Mouse (Mus musculus) C2C12 (cell line): Measurements from ENCODE around the gene Smad9. TPM values are rescaled to one million over a fixed set of nuclear protein-coding genes. Genes with fewer than 3 reads are reported as not detected.

Experiments used
- H3K27me3 ChIP-seq: one replicate; pipeline ENCODE4 v1.6.1; 2011; ENCODE audit not compliant: control insufficient read depth, insufficient read depth, insufficient read length
- H3K36me3 ChIP-seq: one replicate; pipeline ENCODE4 v1.6.1; 2011; ENCODE audit not compliant: control insufficient read depth, insufficient read depth
- H3K4me3 ChIP-seq: one replicate; pipeline ENCODE4 v1.5.1; 2011; ENCODE audit warnings: mild to moderate bottlenecking, control low read depth; ENCODE audit not compliant: poor library complexity, insufficient read depth, severe bottlenecking
- H3K79me2 ChIP-seq: one replicate; pipeline ENCODE4 v1.6.1; 2011; ENCODE audit not compliant: control insufficient read depth, insufficient read depth
- H3K79me3 ChIP-seq: one replicate; pipeline ENCODE4 v1.6.1; 2011; ENCODE audit warnings: low read depth, control low read depth
- H3ac ChIP-seq: one replicate; pipeline ENCODE3; 2011; ENCODE audit warnings: low read depth; ENCODE audit not compliant: control insufficient read depth, insufficient read length
- CEBPB ChIP-seq: IDR thresholded peaks from one replicate; pipeline ENCODE4 v1.6.1; 2011; ENCODE audit warnings: low read depth, mild to moderate bottlenecking, control low read depth, moderate library complexity
- CTCF ChIP-seq: IDR thresholded peaks from one replicate; pipeline ENCODE4 v1.5.1; 2011; ENCODE audit not compliant: control insufficient read depth, insufficient read depth, insufficient read length
- FOSL1 ChIP-seq: IDR thresholded peaks from one replicate; pipeline ENCODE4 v1.8.0; 2011; ENCODE audit warnings: mild to moderate bottlenecking, low read length; ENCODE audit not compliant: poor library complexity, insufficient read depth, severe bottlenecking
- MAX ChIP-seq: IDR thresholded peaks from one replicate; pipeline ENCODE4 v1.6.1; 2011; ENCODE audit warnings: mild to moderate bottlenecking, control low read depth
- MYOD1 ChIP-seq: IDR thresholded peaks from one replicate; pipeline ENCODE4 v1.6.1; 2011; ENCODE audit warnings: low read depth; ENCODE audit not compliant: control insufficient read depth, insufficient read length
- MYOG ChIP-seq: IDR thresholded peaks from one replicate; pipeline ENCODE4 v1.6.1; 2011; ENCODE audit not compliant: control insufficient read depth, insufficient read length; ENCODE audit errors: extremely low read depth
- USF1 ChIP-seq: IDR thresholded peaks from one replicate; pipeline ENCODE4 v1.6.1; 2011; ENCODE audit warnings: low read depth, mild to moderate bottlenecking, control low read depth, moderate library complexity
- polyA plus RNA-seq: library from polyadenylated mRNA; unstranded; fragments of >200 nt; fragmentation: generic; extraction: Trizol; gene quantifications from one replicate; pipeline ENCODE4 v1.2.1, GENCODE M21; 2012; ENCODE audit warnings: missing spikeins

The Smad9 gene
- polyA plus RNA-seq, 1 experiment = 2.5 TPM

GRCm38 (mm10) chr3:54791822-54792677 lies 36.7 kb downstream of the Smad9 start:
- TF ChIP-seq MYOG (no peak), CEBPB (no peak), USF1 (no peak), FOSL1 (no peak), CTCF (no peak), MYOD1 (no peak), MAX (no peak)
- Histone ChIP-seq H3K36me3 (no peaks in the 10 kb centered on the region), H3K4me3 (no peak overlapping the region), H3K27me3 (no peaks in the 10 kb centered on the region), H3ac (no peak overlapping the region), H3K79me2 (no peaks in the 10 kb centered on the region), H3K79me3 (no peaks in the 10 kb centered on the region)

GRCm38 (mm10) chr3:54793762-54794161 lies 38.4 kb downstream of the Smad9 start:
- Histone ChIP-seq H3K27me3 (no peaks in the 10 kb centered on the region), H3K36me3 (no peaks in the 10 kb centered on the region), H3K79me2 (no peaks in the 10 kb centered on the region), H3K4me3 (no peak overlapping the region), H3K79me3 (no peaks in the 10 kb centered on the region), H3ac (no peak overlapping the region)
- TF ChIP-seq CTCF (no peak), USF1 (no peak), MYOG (no peak), FOSL1 (no peak), MYOD1 (no peak), CEBPB (no peak), MAX (no peak)

- no peak overlapping the region for H3K4me3 ChIP-seq
- no peaks in the 10 kb centered on the region for H3K36me3 ChIP-seq
- no peaks in the 10 kb centered on the region for H3K79me2 ChIP-seq
These were observed 40.0 kb downstream of the Smad9 start for GRCm38 (mm10) chr3:54795379-54795778.

GRCm38 (mm10) chr3:54795806-54796205 lies 40.4 kb downstream of the Smad9 start:
- H3K79me3 ChIP-seq = no peaks in the 10 kb centered on the region
- no peak for TF ChIP-seq CTCF
- no peak for TF ChIP-seq MYOD1
- no peak for TF ChIP-seq USF1
- no peak for TF ChIP-seq MYOG
- TF ChIP-seq MAX = no peak
- TF ChIP-seq CEBPB = no peak
- no peak for TF ChIP-seq FOSL1
- H3K79me2 ChIP-seq = no peaks in the 10 kb centered on the region
- H3ac ChIP-seq = no peak overlapping the region
- no peaks in the 10 kb centered on the region for H3K27me3 ChIP-seq
- H3K4me3 ChIP-seq = no peak overlapping the region
- H3K36me3 ChIP-seq = no peaks in the 10 kb centered on the region

More at GRCm38 (mm10) chr3:54795379-54795778, 40.0 kb downstream of the Smad9 start:
- Histone ChIP-seq H3K79me3 (no peaks in the 10 kb centered on the region), H3K27me3 (no peaks in the 10 kb centered on the region), H3ac (no peak overlapping the region)
- TF ChIP-seq MYOG (no peak), MYOD1 (no peak), FOSL1 (no peak), MAX (no peak), USF1 (no peak), CTCF (no peak), CEBPB (no peak)

- no peaks in the 10 kb centered on the region for H3K27me3 ChIP-seq
- no peak overlapping the region for H3ac ChIP-seq
- H3K79me2 ChIP-seq = no peaks in the 10 kb centered on the region
- H3K36me3 ChIP-seq = no peaks in the 10 kb centered on the region
- H3K79me3 ChIP-seq = no peaks in the 10 kb centered on the region
- TF ChIP-seq CEBPB = no peak
- no peak for TF ChIP-seq MYOG
- no peak for TF ChIP-seq MAX
- no peak for TF ChIP-seq MYOD1
- TF ChIP-seq CTCF = no peak
- no peak overlapping the region for H3K4me3 ChIP-seq
These were observed 41.8 kb downstream of the Smad9 start for GRCm38 (mm10) chr3:54797211-54797610.

- TF ChIP-seq MYOG (no peak), MAX (no peak), MYOD1 (no peak), CTCF (no peak), FOSL1 (no peak), CEBPB (no peak), USF1 (no peak)
These were observed 48.3 kb downstream of the Smad9 start for GRCm38 (mm10) chr3:54803713-54804112.

More at GRCm38 (mm10) chr3:54803713-54804112, 48.3 kb downstream of the Smad9 start:
- no peak overlapping the region for H3K4me3 ChIP-seq
- peaks cover 20% of the 10 kb centered on the region for H3K79me2 ChIP-seq
- H3ac ChIP-seq = no peak overlapping the region
- H3K27me3 ChIP-seq = no peaks in the 10 kb centered on the region
- H3K36me3 ChIP-seq = peaks cover 14% of the 10 kb centered on the region
- H3K79me3 ChIP-seq = peaks cover 6% of the 10 kb centered on the region
